Mouse (Mus musculus): Measurements from ENCODE around the gene Tmem88b. TPM values are rescaled to one million over a fixed set of nuclear protein-coding genes. Genes with fewer than 3 reads are reported as not detected.

Tmem88b gene
- polyA plus RNA-seq, 1 experiment from 2014 or later: 1.2 TPM

GRCm38 (mm10) chr4:155773335-155774078 lies 12.2 kb downstream of the Tmem88b start:
- Histone ChIP-seq H3K27me3 (replicated peaks) (peaks cover 29% of the 10 kb centered on the region), H3K4me2 (peak overlapping the region; percentile 84), H3K4me3 (replicated peaks) (peak overlapping the region; percentile 47), H3K36me3 (no peaks in the 10 kb centered on the region), H3K9ac (replicated peaks) (peak overlapping the region; percentile 51; the same call in 1 of the 2 replicates), H3K9me3 (replicated peaks) (no peaks in the 10 kb centered on the region), H3K27ac (replicated peaks) (no peak overlapping the region), H3K4me1 (peaks cover 38% of the 10 kb centered on the region)
- no peak for ATAC-seq (ENCODE audit: low FRiP score)
- WGBS: 43% methylated on average over 5 of the region's 5 CpGs

GRCm38 (mm10) chr4:155772786-155773185 lies 12.9 kb downstream of the Tmem88b start:
- Histone ChIP-seq H3K4me2 (peak overlapping the region; percentile 84), H3K4me1 (peaks cover 38% of the 10 kb centered on the region), H3K9me3 (replicated peaks) (no peaks in the 10 kb centered on the region), H3K27me3 (replicated peaks) (peaks cover 29% of the 10 kb centered on the region), H3K9ac (replicated peaks) (no peak overlapping the region), H3K36me3 (no peaks in the 10 kb centered on the region), H3K4me3 (replicated peaks) (peak overlapping the region; percentile 47; the same call in 1 of the 2 replicates), H3K27ac (replicated peaks) (no peak overlapping the region)
- WGBS: 90% methylated on average over 13 of the region's 13 CpGs
- no peak for ATAC-seq (ENCODE audit: low FRiP score)

- no peak overlapping the region for H3K4me3 ChIP-seq (replicated peaks)
- H3K4me2 ChIP-seq: peak overlapping the region; percentile 84; the same call in 1 of the 2 replicates
- peaks cover 38% of the 10 kb centered on the region for H3K4me1 ChIP-seq
- WGBS: 88% methylated on average over 2 of the region's 2 CpGs
- no peak overlapping the region for H3K9ac ChIP-seq (replicated peaks)
- no peaks in the 10 kb centered on the region for H3K36me3 ChIP-seq
- peaks cover 26% of the 10 kb centered on the region for H3K27me3 ChIP-seq (replicated peaks)
- H3K9me3 ChIP-seq (replicated peaks): no peaks in the 10 kb centered on the region
- ATAC-seq (ENCODE audit: low FRiP score): no peak
- no peak overlapping the region for H3K27ac ChIP-seq (replicated peaks)
Observed at GRCm38 (mm10) chr4:155771706-155772105, 14.0 kb downstream of the Tmem88b start.

- Histone ChIP-seq H3K4me1 (peaks cover 33% of the 10 kb centered on the region), H3K36me3 (no peaks in the 10 kb centered on the region), H3K9me3 (replicated peaks) (no peaks in the 10 kb centered on the region), H3K27me3 (replicated peaks) (peaks cover 26% of the 10 kb centered on the region), H3K4me3 (replicated peaks) (peak overlapping the region; percentile 48), H3K27ac (replicated peaks) (no peak overlapping the region; the same call in 1 of the 2 replicates), H3K9ac (replicated peaks) (peak overlapping the region; percentile 64; the same call in 1 of the 2 replicates), H3K4me2 (peak overlapping the region; percentile 82)
- 45% methylated on average over 24 of the region's 24 CpGs for WGBS
- 0 out of 2 replicates have a peak, but pooled peaks have one; percentile 6 for ATAC-seq (ENCODE audit: low FRiP score)
Observed at GRCm38 (mm10) chr4:155770626-155771025, 15.0 kb downstream of the Tmem88b start.

GRCm38 (mm10) chr4:155769880-155770512 lies 15.7 kb downstream of the Tmem88b start:
- ATAC-seq (ENCODE audit: low FRiP score): peak; percentile 76
- H3K27me3 ChIP-seq (replicated peaks): peaks cover 26% of the 10 kb centered on the region
- no peaks in the 10 kb centered on the region for H3K9me3 ChIP-seq (replicated peaks)
- peak overlapping the region; percentile 64 for H3K9ac ChIP-seq (replicated peaks)
- H3K4me3 ChIP-seq (replicated peaks): peak overlapping the region; percentile 48
- under 1% methylated on average over 39 of the region's 39 CpGs for WGBS
- H3K27ac ChIP-seq (replicated peaks): peak overlapping the region; percentile 79
- H3K4me1 ChIP-seq: peaks cover 26% of the 10 kb centered on the region
- no peaks in the 10 kb centered on the region for H3K36me3 ChIP-seq
- peak overlapping the region; percentile 82 for H3K4me2 ChIP-seq

GRCm38 (mm10) chr4:155769496-155769879 lies 16.2 kb downstream of the Tmem88b start:
- H3K27ac ChIP-seq (replicated peaks): peak overlapping the region; percentile 79; the same call in 1 of the 2 replicates
- H3K4me1 ChIP-seq: peaks cover 22% of the 10 kb centered on the region
- no peak for ATAC-seq (ENCODE audit: low FRiP score)
- peak overlapping the region; percentile 82 for H3K4me2 ChIP-seq
- no peaks in the 10 kb centered on the region for H3K9me3 ChIP-seq (replicated peaks)
- H3K4me3 ChIP-seq (replicated peaks): peak overlapping the region; percentile 48
- H3K36me3 ChIP-seq: no peaks in the 10 kb centered on the region; the same call in 1 of the 2 replicates
- WGBS: 63% methylated on average over 5 of the region's 5 CpGs
- peaks cover 26% of the 10 kb centered on the region for H3K27me3 ChIP-seq (replicated peaks)
- peak overlapping the region; percentile 64 for H3K9ac ChIP-seq (replicated peaks)

- ATAC-seq (ENCODE audit: low FRiP score): no peak
- Histone ChIP-seq H3K36me3 (no peaks in the 10 kb centered on the region; the same call in 1 of the 2 replicates), H3K27ac (replicated peaks) (no peak overlapping the region), H3K27me3 (replicated peaks) (no peaks in the 10 kb centered on the region), H3K4me2 (no peak overlapping the region), H3K4me1 (peaks cover 31% of the 10 kb centered on the region), H3K9ac (replicated peaks) (no peak overlapping the region), H3K4me3 (replicated peaks) (no peak overlapping the region), H3K9me3 (replicated peaks) (no peaks in the 10 kb centered on the region)
- WGBS: 85% methylated on average over 3 of the region's 3 CpGs
Observed at GRCm38 (mm10) chr4:155762357-155762756, 23.3 kb downstream of the Tmem88b start.

- WGBS: 3% methylated on average over 28 of the region's 28 CpGs
- ATAC-seq (ENCODE audit: low FRiP score): no peak; the same call in 1 of the 2 replicates
- Histone ChIP-seq H3K4me3 (replicated peaks) (peak overlapping the region; percentile 82), H3K4me2 (peak overlapping the region; percentile 99), H3K27me3 (replicated peaks) (no peaks in the 10 kb centered on the region), H3K9ac (replicated peaks) (peak overlapping the region; percentile 63), H3K4me1 (peaks cover 31% of the 10 kb centered on the region), H3K9me3 (replicated peaks) (no peaks in the 10 kb centered on the region), H3K36me3 (peaks cover 2% of the 10 kb centered on the region), H3K27ac (replicated peaks) (peak overlapping the region; percentile 23)
Observed at GRCm38 (mm10) chr4:155761356-155762099, 24.1 kb downstream of the Tmem88b start.

GRCm38 (mm10) chr4:155760613-155761355 lies 24.9 kb downstream of the Tmem88b start, which contains the start of gene Atad3a:
TSS of gene Atad3a (minus strand) at chr4:155761093.
- Histone ChIP-seq H3K4me2 (peak within 1 kb of the TSS; percentile 99), H3K36me3 (peaks cover 9% of the 10 kb centered on the region), H3K27ac (replicated peaks) (peak within 1 kb of the TSS; percentile 77), H3K9ac (replicated peaks) (peak within 1 kb of the TSS; percentile 78), H3K4me1 (peaks cover 31% of the 10 kb centered on the region), H3K9me3 (replicated peaks) (no peaks in the 10 kb centered on the region), H3K27me3 (replicated peaks) (no peaks in the 10 kb centered on the region), H3K4me3 (replicated peaks) (peak within 1 kb of the TSS; percentile 82)
- under 1% methylated on average over 67 of the region's 68 CpGs for WGBS
- ATAC-seq (ENCODE audit: low FRiP score): peak; percentile 95

- Histone ChIP-seq H3K9me3 (replicated peaks) (no peaks in the 10 kb centered on the region), H3K27me3 (replicated peaks) (no peaks in the 10 kb centered on the region), H3K27ac (replicated peaks) (no peak overlapping the region), H3K9ac (replicated peaks) (peak overlapping the region; percentile 78), H3K4me2 (peak overlapping the region; percentile 99), H3K4me3 (replicated peaks) (peak overlapping the region; percentile 82), H3K36me3 (peaks cover 17% of the 10 kb centered on the region), H3K4me1 (peaks cover 31% of the 10 kb centered on the region)
- 4% methylated on average over 10 of the region's 10 CpGs for WGBS
- ATAC-seq (ENCODE audit: low FRiP score): peak; percentile 20
Observed at GRCm38 (mm10) chr4:155759862-155760612, 25.6 kb downstream of the Tmem88b start.
